Mouse (Mus musculus): Measurements from ENCODE around the gene Ube2t. TPM values are rescaled to one million over a fixed set of nuclear protein-coding genes. Genes with fewer than 3 reads are reported as not detected.

The Ube2t gene
- polyA plus RNA-seq, 1 experiment from 2014 or later = 13.4 TPM

GRCm38 (mm10) chr1:135019087-135019774 lies 56.9 kb downstream of the Ube2t start:
- Histone ChIP-seq H3K4me1 (replicated peaks; ENCODE audit: control insufficient read depth, insufficient read depth) (peaks cover 7% of the 10 kb centered on the region), H3K4me3 (ENCODE audit: low read depth, low read length) (no peak overlapping the region), H3K9me3 (ENCODE audit: control insufficient read depth, low read length) (no peaks in the 10 kb centered on the region), H3K27me3 (ENCODE audit: control insufficient read depth, insufficient read depth, low read length) (no peaks in the 10 kb centered on the region), H3K36me3 (ENCODE audit: control insufficient read depth, insufficient read depth, low read length) (no peaks in the 10 kb centered on the region), H3K4me2 (replicated peaks; ENCODE audit: low read depth) (0 out of 2 replicates have a peak overlapping the region, but pooled peaks have one; percentile 11), H3K9ac (ENCODE audit: low read length) (no peak overlapping the region), H3K27ac (replicated peaks) (no peak overlapping the region)
- DNase-seq (ENCODE audit: low spot score) (no peak), ATAC-seq (ENCODE audit: low FRiP score, low TSS enrichment) (no peak)
- WGBS = 27% methylated on average over 13 of the region's 13 CpGs
- TF ChIP-seq CTCF (IDR thresholded peaks at IDR 0.05; ENCODE audit: low read depth) = no peak
- no peak for TF ChIP-seq EP300 (optimal IDR thresholded peaks at IDR 0.05)

GRCm38 (mm10) chr1:135019775-135020167 lies 57.4 kb downstream of the Ube2t start:
- Histone ChIP-seq H3K27me3 (ENCODE audit: control insufficient read depth, insufficient read depth, low read length) (no peaks in the 10 kb centered on the region), H3K4me2 (replicated peaks; ENCODE audit: low read depth) (no peak overlapping the region), H3K4me1 (replicated peaks; ENCODE audit: control insufficient read depth, insufficient read depth) (peaks cover 7% of the 10 kb centered on the region), H3K4me3 (ENCODE audit: low read depth, low read length) (no peak overlapping the region), H3K9me3 (ENCODE audit: control insufficient read depth, low read length) (no peaks in the 10 kb centered on the region), H3K36me3 (ENCODE audit: control insufficient read depth, insufficient read depth, low read length) (no peaks in the 10 kb centered on the region), H3K9ac (ENCODE audit: low read length) (no peak overlapping the region), H3K27ac (replicated peaks) (no peak overlapping the region)
- no peak for TF ChIP-seq CTCF (IDR thresholded peaks at IDR 0.05; ENCODE audit: low read depth)
- TF ChIP-seq EP300 (optimal IDR thresholded peaks at IDR 0.05) = no peak
- no peak for DNase-seq (ENCODE audit: low spot score)
- WGBS = 69% methylated on average over 4 of the region's 4 CpGs
- no peak for ATAC-seq (ENCODE audit: low FRiP score, low TSS enrichment)

- Histone ChIP-seq H3K9ac (ENCODE audit: low read length) (no peak overlapping the region), H3K4me1 (replicated peaks; ENCODE audit: control insufficient read depth, insufficient read depth) (peaks cover 7% of the 10 kb centered on the region), H3K4me3 (ENCODE audit: low read depth, low read length) (no peak overlapping the region), H3K27me3 (ENCODE audit: control insufficient read depth, insufficient read depth, low read length) (no peaks in the 10 kb centered on the region), H3K4me2 (replicated peaks; ENCODE audit: low read depth) (no peak overlapping the region), H3K27ac (replicated peaks) (no peak overlapping the region), H3K36me3 (ENCODE audit: control insufficient read depth, insufficient read depth, low read length) (no peaks in the 10 kb centered on the region), H3K9me3 (ENCODE audit: control insufficient read depth, low read length) (no peaks in the 10 kb centered on the region)
- ATAC-seq (ENCODE audit: low FRiP score, low TSS enrichment) = 0 out of 2 replicates have a peak, but pooled peaks have one; percentile 33
- WGBS = 56% methylated on average over 5 of the region's 5 CpGs
- DNase-seq (ENCODE audit: low spot score) = no peak
- TF ChIP-seq CTCF (IDR thresholded peaks at IDR 0.05; ENCODE audit: low read depth) (no peak), EP300 (optimal IDR thresholded peaks at IDR 0.05) (no peak)
These were observed 58.0 kb downstream of the Ube2t start for GRCm38 (mm10) chr1:135020281-135020940.

- H3K36me3 ChIP-seq (ENCODE audit: control insufficient read depth, insufficient read depth, low read length) = no peaks in the 10 kb centered on the region
- 3% methylated on average over 5 of the region's 5 CpGs for WGBS
- DNase-seq (ENCODE audit: low spot score) = peak; percentile 46
- no peaks in the 10 kb centered on the region for H3K9me3 ChIP-seq (ENCODE audit: control insufficient read depth, low read length)
- H3K4me1 ChIP-seq (replicated peaks; ENCODE audit: control insufficient read depth, insufficient read depth) = peaks cover 7% of the 10 kb centered on the region
- no peak overlapping the region for H3K4me2 ChIP-seq (replicated peaks; ENCODE audit: low read depth)
- H3K4me3 ChIP-seq (ENCODE audit: low read depth, low read length) = no peak overlapping the region
- ATAC-seq (ENCODE audit: low FRiP score, low TSS enrichment) = peak; percentile 36; the same call in 1 of the 2 replicates
- H3K9ac ChIP-seq (ENCODE audit: low read length) = no peak overlapping the region
- no peak for TF ChIP-seq CTCF (IDR thresholded peaks at IDR 0.05; ENCODE audit: low read depth)
- TF ChIP-seq EP300 (optimal IDR thresholded peaks at IDR 0.05) = no peak
- H3K27ac ChIP-seq (replicated peaks) = no peak overlapping the region
- H3K27me3 ChIP-seq (ENCODE audit: control insufficient read depth, insufficient read depth, low read length) = no peaks in the 10 kb centered on the region
These were observed 58.6 kb downstream of the Ube2t start for GRCm38 (mm10) chr1:135020970-135021369.

- H3K4me2 ChIP-seq (replicated peaks; ENCODE audit: low read depth) = no peak overlapping the region
- ATAC-seq (ENCODE audit: low FRiP score, low TSS enrichment) (no peak), DNase-seq (ENCODE audit: low spot score) (no peak)
- H3K27me3 ChIP-seq (ENCODE audit: control insufficient read depth, insufficient read depth, low read length) = no peaks in the 10 kb centered on the region
- no peak overlapping the region for H3K9ac ChIP-seq (ENCODE audit: low read length)
- no peak overlapping the region for H3K4me3 ChIP-seq (ENCODE audit: low read depth, low read length)
- 68% methylated on average over 5 of the region's 5 CpGs for WGBS
- H3K36me3 ChIP-seq (ENCODE audit: control insufficient read depth, insufficient read depth, low read length) = no peaks in the 10 kb centered on the region
- TF ChIP-seq CTCF (IDR thresholded peaks at IDR 0.05; ENCODE audit: low read depth) (no peak), EP300 (optimal IDR thresholded peaks at IDR 0.05) (no peak)
- no peak overlapping the region for H3K27ac ChIP-seq (replicated peaks)
- no peaks in the 10 kb centered on the region for H3K9me3 ChIP-seq (ENCODE audit: control insufficient read depth, low read length)
- peaks cover 7% of the 10 kb centered on the region for H3K4me1 ChIP-seq (replicated peaks; ENCODE audit: control insufficient read depth, insufficient read depth)
These were observed 59.6 kb downstream of the Ube2t start for GRCm38 (mm10) chr1:135021936-135022335.

GRCm38 (mm10) chr1:135023583-135023982 lies 61.2 kb downstream of the Ube2t start:
- TF ChIP-seq CTCF (IDR thresholded peaks at IDR 0.05; ENCODE audit: low read depth) (peak; percentile 40), EP300 (optimal IDR thresholded peaks at IDR 0.05) (no peak)
- H3K4me1 ChIP-seq (replicated peaks; ENCODE audit: control insufficient read depth, insufficient read depth) = peaks cover 7% of the 10 kb centered on the region
- 75% methylated on average over 1 of the region's 1 CpGs for WGBS
- no peaks in the 10 kb centered on the region for H3K27me3 ChIP-seq (ENCODE audit: control insufficient read depth, insufficient read depth, low read length)
- no peak overlapping the region for H3K4me3 ChIP-seq (ENCODE audit: low read depth, low read length)
- H3K4me2 ChIP-seq (replicated peaks; ENCODE audit: low read depth) = no peak overlapping the region
- no peak for ATAC-seq (ENCODE audit: low FRiP score, low TSS enrichment)
- no peak overlapping the region for H3K9ac ChIP-seq (ENCODE audit: low read length)
- H3K9me3 ChIP-seq (ENCODE audit: control insufficient read depth, low read length) = no peaks in the 10 kb centered on the region
- DNase-seq (ENCODE audit: low spot score) = no peak
- no peaks in the 10 kb centered on the region for H3K36me3 ChIP-seq (ENCODE audit: control insufficient read depth, insufficient read depth, low read length)
- no peak overlapping the region for H3K27ac ChIP-seq (replicated peaks)

Other genes starting within 250 kb of the Ube2t start
- 12.5 and 13.3 TPM in 2 replicates for gene Ppp1r12b, start 6.6 kb upstream of the Ube2t start, polyA plus RNA-seq (2015; fragmentation: Nextera tagmentation; extraction: Ambion mirVana)
- gene Lgr6, start 142.7 kb downstream of the Ube2t start, polyA plus RNA-seq (2015; fragmentation: Nextera tagmentation; extraction: Ambion mirVana) = 0.35 and 1.0 TPM in 2 replicates
- 0.32 and 0.46 TPM in 2 replicates for gene Ptpn7, start 170.1 kb downstream of the Ube2t start, polyA plus RNA-seq (2015; fragmentation: Nextera tagmentation; extraction: Ambion mirVana)
- gene Arl8a, start 184.3 kb downstream of the Ube2t start, polyA plus RNA-seq (2015; fragmentation: Nextera tagmentation; extraction: Ambion mirVana) = 42.2 and 43.9 TPM in 2 replicates
- gene Gpr37l1, start 205.1 kb downstream of the Ube2t start, polyA plus RNA-seq (2015; fragmentation: Nextera tagmentation; extraction: Ambion mirVana) = 3.1 and 3.4 TPM in 2 replicates

Data from stomach, postnatal 0 days (tissue).